Mouse (Mus musculus) small intestine, adult 2 months (tissue): ENCODE data around the gene Fkbp14. TPM values are rescaled to one million over a fixed set of nuclear protein-coding genes. Genes with fewer than 3 reads are reported as not detected.
A peak's percentile ranks its signal among the peaks of the same experiment; 100 is the strongest.

Experiments used
- H3K27ac ChIP-seq: fragments of 200-500 bp; 2 replicates; pipeline ENCODE4 v1.5.1; 2012; ENCODE audit warnings: low read depth, low read length, control low read depth, inconsistent platforms; ENCODE audit not compliant: insufficient read depth
- H3K27me3 ChIP-seq: fragments of 200-500 bp; 2 replicates; pipeline ENCODE4 v1.6.1; 2012; ENCODE audit warnings: mild to moderate bottlenecking, moderate library complexity, low read length, inconsistent platforms; ENCODE audit not compliant: control insufficient read depth, insufficient read depth
- H3K36me3 ChIP-seq: fragments of 200-500 bp; 2 replicates; pipeline ENCODE4 v1.6.1; 2012; ENCODE audit warnings: mild to moderate bottlenecking, low read length, control low read depth, inconsistent platforms; ENCODE audit not compliant: control insufficient read depth, insufficient read depth
- H3K4me1 ChIP-seq: fragments of 200-500 bp; 2 replicates; pipeline ENCODE4 v1.6.1; 2012; ENCODE audit warnings: low read length, inconsistent platforms, mixed read lengths; ENCODE audit not compliant: control insufficient read depth, insufficient read depth, insufficient read length
- H3K4me3 ChIP-seq: fragments of 200-500 bp; 2 replicates; pipeline ENCODE4 v1.5.1; 2012; ENCODE audit warnings: low read depth, mild to moderate bottlenecking, control low read depth, inconsistent platforms, low read length, moderate library complexity
- CTCF ChIP-seq: fragments of 200-500 bp; IDR thresholded peaks from 2 replicates; pipeline ENCODE4 v1.5.1; 2012; ENCODE audit warnings: low read depth, mild to moderate bottlenecking, control low read depth, inconsistent platforms, low read length, moderate library complexity, mixed read lengths; ENCODE audit not compliant: insufficient replicate concordance, insufficient read length; ENCODE audit errors: extremely low read depth
- POLR2A ChIP-seq: fragments of 200-500 bp; IDR thresholded peaks from 2 replicates; pipeline ENCODE4 v1.6.1; 2012; ENCODE audit warnings: low read depth, mild to moderate bottlenecking, control low read depth, inconsistent platforms, low read length, moderate library complexity
- WGBS: fragments of 180-500 bp; shearing (Covaris S2); methylation state at CpG from one replicate; pipeline ENCODE4 v1.1.7; 2018; 5-methylcytosine and 5-hydroxymethylcytosine counted together
- polyA plus RNA-seq: library from polyadenylated mRNA; depleted of rRNA; stranded (reverse); fragments of >200 nt; gene quantifications from 2 replicates; pipeline ENCODE4 v1.2.3, GENCODE M21; 2012

Fkbp14 gene
- polyA plus RNA-seq, 1 experiment, result 0.30 TPM

DNA sequence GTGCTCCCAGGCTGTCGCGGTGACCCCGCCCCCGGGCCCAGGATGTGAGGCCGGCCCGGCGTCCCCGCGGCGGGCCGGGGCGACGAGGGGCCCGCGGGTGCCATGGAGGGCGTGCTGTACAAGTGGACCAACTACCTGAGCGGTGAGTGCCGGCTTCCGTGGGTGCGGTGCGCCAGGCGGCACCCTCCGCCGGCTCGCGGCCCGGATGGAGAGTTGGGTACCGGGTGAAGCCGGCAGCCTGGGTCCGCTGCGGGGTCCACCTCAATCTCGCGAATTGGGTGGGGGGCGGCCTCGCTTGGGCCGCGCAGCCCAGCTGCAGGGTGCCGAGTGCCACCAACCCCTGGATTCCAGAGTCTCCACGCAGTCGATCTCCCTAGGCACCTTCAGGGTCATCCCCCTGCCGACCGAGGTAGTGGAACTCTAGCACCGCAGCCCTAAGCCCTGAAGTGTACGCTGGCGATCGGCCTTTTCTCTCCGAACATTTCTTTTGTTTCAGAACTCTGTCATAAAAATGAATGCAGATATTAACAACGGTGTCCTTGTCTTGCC lies 1.7 kb downstream of the Fkbp14 start:
- H3K27me3 ChIP-seq, result no peaks in the 10 kb centered on the region
- peak overlapping the region; percentile 70 for H3K27ac ChIP-seq
- TF ChIP-seq CTCF, result no peak
- TF ChIP-seq POLR2A, result no peak; the same call in 1 of the 2 replicates
- peaks cover 10% of the 10 kb centered on the region; the same call in 1 of the 2 replicates for H3K4me1 ChIP-seq
- WGBS, result under 1% methylated on average over 48 of the region's 48 CpGs
- peak overlapping the region; percentile 84 for H3K4me3 ChIP-seq
- H3K36me3 ChIP-seq, result no peaks in the 10 kb centered on the region

DNA sequence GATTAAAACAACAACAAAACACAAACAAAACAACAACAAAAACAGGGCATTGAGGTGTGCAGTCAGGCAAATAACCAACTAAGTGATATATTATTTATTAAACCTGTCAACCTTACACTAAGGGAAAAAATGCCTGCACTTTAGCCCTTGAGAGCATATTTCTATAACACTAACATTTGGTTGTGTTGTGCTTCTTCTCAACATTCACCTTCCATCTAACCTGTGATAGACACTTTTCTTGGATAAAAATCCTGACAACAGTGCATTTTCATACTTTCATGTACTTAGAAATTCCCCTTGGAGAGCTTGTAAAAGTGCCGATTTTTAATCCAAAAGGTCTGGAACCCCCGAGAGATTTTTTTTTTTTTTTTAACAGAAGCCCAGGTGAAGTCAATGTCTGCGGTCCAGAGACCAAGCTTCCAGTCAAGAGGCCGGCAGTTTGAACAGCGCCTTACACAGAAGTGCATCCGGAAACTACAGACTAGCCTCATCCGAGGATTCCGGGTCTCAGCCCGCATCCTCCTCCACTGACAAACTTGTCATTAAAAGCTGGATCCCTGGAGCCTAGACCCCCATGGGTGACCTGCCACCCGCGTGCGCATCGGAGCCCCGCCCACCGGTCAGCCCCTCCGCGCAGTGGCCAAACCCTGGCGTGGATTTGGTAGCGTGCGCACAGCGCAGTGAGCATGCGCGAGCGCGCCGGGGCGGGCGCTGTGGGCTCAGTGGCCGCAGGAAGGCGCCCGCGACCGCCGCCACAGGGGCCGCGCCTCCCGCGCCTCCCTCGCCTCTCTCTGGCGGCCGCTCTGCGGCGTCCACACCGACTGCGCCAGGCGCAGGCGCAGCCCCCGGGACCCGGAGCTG lies 2.4 kb downstream of the Fkbp14 start, which contains the start of gene Plekha8:
Plekha8 (plus strand) TSS at position 643 of the 861 bp plus-strand sequence.
- H3K4me3 ChIP-seq, result peak within 1 kb of the TSS; percentile 84
- peak; percentile 56 for TF ChIP-seq POLR2A
- TF ChIP-seq CTCF, result no peak
- no peaks in the 10 kb centered on the region for H3K36me3 ChIP-seq
- under 1% methylated on average over 47 of the region's 49 CpGs for WGBS
- peak within 1 kb of the TSS; percentile 70 for H3K27ac ChIP-seq
- H3K4me1 ChIP-seq, result peaks cover 7% of the 10 kb centered on the region; the same call in 1 of the 2 replicates
- H3K27me3 ChIP-seq, result no peaks in the 10 kb centered on the region

DNA sequence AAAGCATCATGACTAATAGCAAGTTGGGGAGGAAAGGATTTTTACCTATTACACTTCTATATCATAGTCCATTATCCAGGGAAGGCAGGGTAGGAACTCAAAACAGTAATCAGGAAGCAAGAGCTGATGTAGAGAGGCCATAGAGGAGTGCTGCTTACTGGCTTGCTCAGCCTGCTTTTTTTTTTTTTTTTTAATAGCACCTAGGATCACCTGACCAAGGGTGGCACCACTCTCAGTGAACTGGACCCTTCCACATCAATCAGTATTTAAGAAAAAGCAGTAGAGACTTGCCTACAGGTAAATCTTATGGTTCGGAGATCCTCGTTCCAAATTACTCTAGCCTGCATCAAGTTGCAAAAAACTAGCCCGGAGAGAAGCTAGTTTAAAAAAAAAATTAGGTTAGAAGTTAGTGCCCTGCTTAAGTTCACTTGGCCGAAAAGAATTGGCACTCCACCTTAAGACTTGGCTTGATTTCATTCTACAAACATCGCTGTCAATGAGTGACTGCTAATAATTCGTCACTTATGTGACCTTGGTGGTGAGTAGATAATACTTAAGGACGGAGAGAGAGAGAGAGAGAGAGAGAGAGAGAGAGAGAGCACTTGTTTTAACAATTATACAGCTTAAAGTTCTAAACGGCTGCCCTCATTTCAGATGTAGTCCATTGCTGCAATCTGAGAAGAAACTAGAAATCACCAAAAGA lies 3.2 kb downstream of the Fkbp14 start:
- Histone ChIP-seq H3K4me3 (no peak overlapping the region), H3K27ac (0 out of 2 replicates have a peak overlapping the region, but pooled peaks have one; percentile 6), H3K27me3 (no peaks in the 10 kb centered on the region), H3K36me3 (no peaks in the 10 kb centered on the region), H3K4me1 (peaks cover 7% of the 10 kb centered on the region; the same call in 1 of the 2 replicates)
- TF ChIP-seq CTCF, result no peak
- no peak for TF ChIP-seq POLR2A
- 16% methylated on average over 8 of the region's 8 CpGs for WGBS

DNA sequence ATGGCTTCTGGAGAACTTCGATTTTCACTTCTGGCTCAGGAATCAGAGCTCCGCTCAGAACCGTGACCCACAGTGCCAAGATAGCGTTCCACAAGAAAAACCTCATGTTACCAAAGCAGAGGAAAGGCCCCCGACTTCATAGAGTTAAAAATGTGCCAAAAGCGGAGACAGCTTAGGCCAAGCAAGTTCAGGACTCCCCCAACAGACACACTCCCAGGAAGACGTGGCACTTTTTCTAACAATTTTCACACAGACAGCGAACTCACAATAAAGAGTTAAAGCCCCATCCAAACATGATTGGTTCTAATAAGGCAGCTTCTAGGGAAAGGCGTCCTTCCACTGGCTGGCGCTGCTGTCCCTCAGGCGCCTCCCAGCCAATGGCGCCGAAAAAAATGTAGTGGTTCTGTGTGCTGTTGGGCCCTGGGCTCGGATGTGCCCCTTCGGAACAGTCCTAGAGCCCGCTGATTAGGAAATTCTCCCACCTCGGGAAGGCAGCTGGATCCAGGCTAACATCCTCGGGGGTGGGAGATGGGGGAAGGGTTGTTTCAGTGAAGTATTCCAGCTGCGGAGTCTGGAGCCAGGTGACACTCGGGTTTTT lies 4.1 kb downstream of the Fkbp14 start:
- TF ChIP-seq POLR2A (0 out of 2 replicates have a peak, but pooled peaks have one; percentile 13), CTCF (no peak)
- peak overlapping the region; percentile 49; the same call in 1 of the 2 replicates for H3K27ac ChIP-seq
- H3K27me3 ChIP-seq, result no peaks in the 10 kb centered on the region
- peaks cover 7% of the 10 kb centered on the region; the same call in 1 of the 2 replicates for H3K4me1 ChIP-seq
- H3K36me3 ChIP-seq, result no peaks in the 10 kb centered on the region
- WGBS, result 1% methylated on average over 20 of the region's 20 CpGs
- H3K4me3 ChIP-seq, result peak overlapping the region; percentile 97

DNA sequence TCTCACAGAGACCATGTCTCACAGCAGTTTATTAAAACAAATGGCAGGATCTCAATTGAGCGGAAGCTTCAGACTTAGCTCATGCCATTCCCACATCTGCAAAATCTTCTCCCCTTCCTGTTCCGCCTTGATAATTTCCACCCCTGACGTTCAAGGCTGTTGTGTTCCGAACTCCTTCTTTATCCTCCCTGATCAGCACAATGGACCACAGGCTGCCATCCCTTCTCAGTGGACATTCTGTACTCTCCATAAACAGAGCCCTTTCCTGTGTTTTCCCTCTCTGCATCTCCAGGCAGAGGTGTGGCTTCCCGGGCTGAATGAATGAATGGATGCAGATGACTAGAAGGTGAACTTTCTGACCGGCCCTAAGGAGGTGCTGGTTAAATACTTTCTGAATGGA lies 5.3 kb downstream of the Fkbp14 start:
- Histone ChIP-seq H3K4me3 (no peak overlapping the region), H3K4me1 (peaks cover 3% of the 10 kb centered on the region; the same call in 1 of the 2 replicates), H3K36me3 (no peaks in the 10 kb centered on the region), H3K27ac (no peak overlapping the region), H3K27me3 (no peaks in the 10 kb centered on the region)
- TF ChIP-seq CTCF, result no peak
- no peak for TF ChIP-seq POLR2A
- WGBS, result 59% methylated on average over 6 of the region's 6 CpGs

DNA sequence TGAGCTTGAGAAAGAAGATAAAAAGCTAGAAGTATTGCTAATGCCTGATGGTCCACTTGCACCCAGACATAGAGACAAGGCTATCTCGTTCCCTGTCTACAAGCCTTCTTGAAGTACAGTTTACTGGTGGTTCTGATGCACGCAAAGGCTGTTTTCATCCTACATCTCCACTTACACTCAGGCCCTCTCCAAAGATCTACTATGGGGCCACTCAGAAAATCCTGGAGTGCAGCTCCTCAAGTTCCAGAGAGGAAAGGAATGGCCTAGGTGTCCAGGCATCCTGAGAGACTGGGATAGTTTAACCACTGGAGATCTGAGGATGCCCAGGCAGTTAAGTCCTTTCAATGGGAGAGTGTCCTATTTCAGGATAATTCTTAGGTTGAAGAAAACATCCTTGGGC lies 6.4 kb downstream of the Fkbp14 start:
- Histone ChIP-seq H3K36me3 (no peaks in the 10 kb centered on the region), H3K4me1 (no peaks in the 10 kb centered on the region), H3K27me3 (no peaks in the 10 kb centered on the region), H3K27ac (no peak overlapping the region), H3K4me3 (no peak overlapping the region)
- TF ChIP-seq CTCF, result no peak
- WGBS, result 95% methylated on average over 2 of the region's 2 CpGs
